12 mouse cellular contexts compared by ENCODE assay signal in the genomic region with DNA sequence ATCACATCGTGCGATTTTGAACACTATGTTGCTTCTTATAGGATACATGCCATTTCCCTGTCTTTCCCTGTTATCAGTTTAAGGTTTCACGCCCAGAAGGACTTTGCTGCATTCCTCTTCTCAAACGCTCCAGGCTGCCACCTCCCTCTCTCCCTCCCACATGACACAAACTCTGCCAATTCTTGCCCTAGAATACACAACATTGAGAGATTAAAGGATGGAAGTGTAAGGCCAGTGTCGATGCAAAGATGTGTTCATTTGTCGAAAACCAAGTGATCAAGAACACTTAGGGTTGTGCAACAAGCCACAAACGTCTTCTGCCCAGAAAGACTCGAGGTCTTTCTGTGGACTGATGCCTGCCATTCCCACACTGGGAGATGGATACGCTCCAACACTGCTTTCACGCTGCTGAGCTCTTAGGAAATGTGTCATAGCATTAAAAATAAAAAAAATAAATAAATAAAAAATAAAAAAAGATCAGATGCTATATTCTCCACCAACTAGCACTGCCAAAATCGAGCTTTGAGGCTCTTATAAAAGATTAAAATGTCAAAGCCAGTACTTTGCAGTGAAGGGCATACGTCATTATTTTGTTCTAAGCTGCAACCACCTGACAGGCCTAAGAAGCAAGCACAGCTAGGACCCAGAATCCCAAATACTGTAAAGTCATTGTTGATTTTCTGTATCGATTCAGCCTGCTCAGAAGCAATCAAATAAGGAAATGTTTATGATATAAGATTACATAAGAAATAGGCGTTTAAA. TPM values are rescaled to one million over a fixed set of nuclear protein-coding genes. Genes with fewer than 3 reads are reported as not detected.
DNase-seq lines count a peak whose midpoint lies in the region; ATAC-seq and TF ChIP-seq lines count a peak whose summit lies in the region.
"Had no signal": no experiment of that assay in that cellular context is flagged by ENCODE, and none has a peak within 500 bp of the region (broad histone marks: within the 10 kb centered on the region; RNA-seq: fewer than 3 reads in every experiment).

No protein-coding gene starts in this region.

- H3K27me3 ChIP-seq in kidney, adult 2 months (replicated peaks; ENCODE audit: control insufficient read depth, insufficient read depth, low read length) = no peaks in the 10 kb centered on the region
- no peaks in the 10 kb centered on the region for H3K27me3 ChIP-seq in intestine, embryonic 16.5 days (replicated peaks; ENCODE audit: control insufficient read depth, insufficient read depth, low read length)

- no peak for TF ChIP-seq POLR2A in kidney, adult 2 months (IDR thresholded peaks at IDR 0.05; ENCODE audit: low read depth, low read length)

- no peaks in the 10 kb centered on the region for H3K36me3 ChIP-seq in kidney, adult 2 months (ENCODE audit: control insufficient read depth, insufficient read depth, low read length)
- H3K36me3 ChIP-seq in intestine, embryonic 16.5 days (ENCODE audit: control insufficient read depth, insufficient read depth, low read length) = no peaks in the 10 kb centered on the region
- H3K36me3 ChIP-seq: midbrain, embryonic 12.5 days had no signal

- peak overlapping the region; percentile 0; the same call in 1 of the 2 replicates for H3K4me2 ChIP-seq in intestine, embryonic 16.5 days (ENCODE audit: low read depth, low read length)
- H3K4me2 ChIP-seq: midbrain, embryonic 12.5 days had no signal

- no peak for TF ChIP-seq CTCF in kidney, adult 2 months (conservative IDR thresholded peaks at IDR 0.05; ENCODE audit: insufficient read depth, insufficient read length, low read depth, low read length)

- WGBS in kidney, adult 2 months = 72% methylated on average over 14 of the region's 14 CpGs
- 50% methylated on average over 14 of the region's 14 CpGs for WGBS in intestine, embryonic 16.5 days

- H3K4me3 ChIP-seq in kidney, adult 2 months (ENCODE audit: insufficient read depth, low read depth, low read length) = no peak overlapping the region
- H3K4me3 ChIP-seq in intestine, embryonic 16.5 days (ENCODE audit: low read length) = no peak overlapping the region
- H3K4me3 ChIP-seq: midbrain, embryonic 12.5 days had no signal

- H3K4me1 ChIP-seq in kidney, adult 2 months (ENCODE audit: control insufficient read depth, insufficient read depth, low read length) = peaks cover 6% of the 10 kb centered on the region; the same call in 1 of the 2 replicates
- peaks cover 23% of the 10 kb centered on the region for H3K4me1 ChIP-seq in intestine, embryonic 16.5 days (ENCODE audit: control insufficient read depth, insufficient read depth, low read length)

- H3K9me3 ChIP-seq in intestine, embryonic 16.5 days (ENCODE audit: control insufficient read depth, low read length) = no peaks in the 10 kb centered on the region
- H3K9me3 ChIP-seq: midbrain, embryonic 12.5 days had no signal

- no peak overlapping the region for H3K9ac ChIP-seq in intestine, embryonic 16.5 days (ENCODE audit: low read depth, low read length)
- H3K9ac ChIP-seq: midbrain, embryonic 12.5 days had no signal

- DNase-seq in cerebellum, postnatal 14 days = peak; percentile 34 to 55
- DNase-seq in cerebellum, adult 18-20 months = no peak
- peak; percentile 14 for DNase-seq in kidney, adult 2 months
- DNase-seq in kidney, adult 8-10 months = no peak
- peak; percentile 32 for DNase-seq in 3134 (ENCODE audit: extremely low read depth, insufficient read length, low spot score)
- DNase-seq in adrenal gland, adult (ENCODE audit: inconsistent age in 2 of 2, low spot score in 1 of 2) = no peak
- DNase-seq: gastrocnemius, postnatal 10 days; kidney, adult 18-20 months had no signal

- no peak; the same call in 1 of the 2 replicates for ATAC-seq in intestine, embryonic 16.5 days
- no peak for ATAC-seq in monocyte, adult 5-6 weeks (replicated peaks; ENCODE audit: insufficient number of reproducible peaks, low FRiP score, low TSS enrichment, poor library complexity, severe bottlenecking)
- ATAC-seq: Patski had no signal

- no peak overlapping the region for H3K27ac ChIP-seq in kidney, adult 2 months (ENCODE audit: insufficient read depth, low read depth, low read length)
- peak overlapping the region; percentile 74 for H3K27ac ChIP-seq in intestine, embryonic 16.5 days (ENCODE audit: low read length)
- H3K27ac ChIP-seq: midbrain, embryonic 12.5 days had no signal

RNA-seq across cellular contexts. Expression of a gene that starts 19.5 kb away (rescaled TPM):
- 10.4 and 12.2 TPM in 2 replicates for polyA plus RNA-seq in kidney, adult 2 months (2012; rRNA removed)
- polyA plus RNA-seq in intestine, embryonic 16.5 days (2015; fragmentation: Nextera tagmentation; extraction: Ambion mirVana) = 9.0 and 10.1 TPM in 2 replicates
- 258 to 355 TPM (median 327 TPM) in 3 replicates for total RNA-seq in monocyte, adult 5-6 weeks (2017)

RNA-seq across cellular contexts. Expression of a gene that starts 22.6 kb away (rescaled TPM):
- polyA plus RNA-seq in kidney, adult 2 months (2012; rRNA removed) = 12.3 and 14.2 TPM in 2 replicates
- 39.2 and 43.9 TPM in 2 replicates for polyA plus RNA-seq in intestine, embryonic 16.5 days (2015; fragmentation: Nextera tagmentation; extraction: Ambion mirVana)
- total RNA-seq in monocyte, adult 5-6 weeks (2017) = 22.0 to 45.7 TPM (median 31.4 TPM) in 3 replicates

Comparison
In these comparisons a context has a peak if more than half of its experiments do, and no peak if none do; other contexts are left out.
1. DNase-seq: peak in cerebellum, postnatal 14 days (2 of 2), kidney, adult 2 months (single experiment) and 3134 (single experiment); none in cerebellum, adult 18-20 months (0 of 2), kidney, adult 8-10 months (0 of 2) and adrenal gland, adult (0 of 2).